Mouse (Mus musculus) liver, embryonic 14.5 days (tissue): ENCODE measurements around the gene Crp. TPM values are rescaled to one million over a fixed set of nuclear protein-coding genes. Genes with fewer than 3 reads are reported as not detected.

Experiments used
- ATAC-seq: fragments of 200-750 bp; cut with Nextera tagmentation; 2 replicates; pipeline ENCODE4 v1.8.0; 2017; ENCODE audit warnings: moderate number of reproducible peaks, mild to moderate bottlenecking, moderate library complexity; ENCODE audit not compliant: insufficient read depth
- DNase-seq, 3 experiments: peaks; one replicate each; pipeline ENCODE4 v3.0.0-alpha.2; 2012 to 2013; ENCODE audit warnings: low read depth in 3 of 3, low spot score in 3 of 3
- H3K27ac ChIP-seq: fragments of 300-500 bp; sonication (generic); 2 replicates; pipeline ENCODE4 v1.5.1; 2014; ENCODE audit warnings: moderate library complexity, mild to moderate bottlenecking, control low read depth, inconsistent platforms
- H3K27me3 ChIP-seq: fragments of 300-500 bp; sonication (generic); 2 replicates; pipeline ENCODE4 v1.6.1; 2014; ENCODE audit warnings: mild to moderate bottlenecking, low read length, moderate library complexity; ENCODE audit not compliant: control insufficient read depth, insufficient read depth
- H3K36me3 ChIP-seq: fragments of 300-500 bp; sonication (generic); replicated peaks from 2 replicates; pipeline ENCODE4 v1.6.1; 2014; ENCODE audit warnings: low read depth; ENCODE audit not compliant: control insufficient read depth, insufficient read depth
- H3K4me1 ChIP-seq, 2 experiments: fragments of 200-500 bp in 1 of 2; fragments of 300-500 bp in 1 of 2; sonication (generic) in 1 of 2; replicated peaks; 2 replicates each; pipeline ENCODE4 v1.6.1; 2012 to 2014; ENCODE audit warnings: antibody characterized with exemption in 1 of 2, inconsistent platforms in 1 of 2, low read length in 1 of 2; ENCODE audit not compliant: control insufficient read depth in 2 of 2, insufficient read depth in 2 of 2
- H3K4me2 ChIP-seq: fragments of 300-500 bp; sonication (generic); 2 replicates; pipeline ENCODE4 v1.6.1; 2014; ENCODE audit warnings: low read depth, mild to moderate bottlenecking, control low read depth, moderate library complexity
- H3K4me3 ChIP-seq, 2 experiments: fragments of 200-500 bp in 1 of 2; fragments of 300-500 bp in 1 of 2; sonication (generic) in 1 of 2; 2 replicates each; pipeline ENCODE4 v1.5.1; 2012 to 2014; ENCODE audit warnings: low read depth in 2 of 2, low read length in 2 of 2, mild to moderate bottlenecking in 2 of 2, control low read depth in 1 of 2, inconsistent platforms in 1 of 2, moderate library complexity in 1 of 2; ENCODE audit not compliant: insufficient read depth in 1 of 2
- H3K9ac ChIP-seq: fragments of 300-500 bp; sonication (generic); replicated peaks from 2 replicates; pipeline ENCODE4 v1.6.1; 2014; ENCODE audit warnings: mild to moderate bottlenecking, control low read depth, moderate library complexity
- H3K9me3 ChIP-seq: fragments of 300-500 bp; sonication (generic); 2 replicates; pipeline ENCODE4 v1.6.1; 2016; ENCODE audit warnings: low read length, mixed read lengths; ENCODE audit not compliant: control insufficient read depth
- CTCF ChIP-seq: IDR thresholded peaks from 2 replicates; pipeline ENCODE4 v1.5.1; 2016; ENCODE audit warnings: antibody characterized with exemption, low read depth, control low read depth
- EP300 ChIP-seq: IDR thresholded peaks from 2 replicates; pipeline ENCODE4 v1.6.1; 2016; ENCODE audit warnings: antibody characterized with exemption, low read depth
- WGBS: fragments of 180-500 bp; shearing (Covaris S2); extraction: QIAGEN DNeasy Blood & Tissue Kit; methylation state at CpG from one replicate; pipeline ENCODE4 v1.1.7; 2014; ENCODE audit not compliant: insufficient replicate concordance; 5-methylcytosine and 5-hydroxymethylcytosine counted together
- polyA plus RNA-seq, 2 experiments: library from polyadenylated mRNA; depleted of rRNA in 1 of 2; stranded (reverse) in 1 of 2; unstranded in 1 of 2; fragments of >200 nt; fragmentation: Nextera tagmentation in 1 of 2; extraction: Ambion mirVana in 1 of 2; gene quantifications; 2 replicates each; pipeline versions ENCODE4 v1.2.1 to v1.2.3; 2012 to 2014

Gene Crp
- polyA plus RNA-seq, 2 experiments, result 10.8 to 39.0 TPM

DNA sequence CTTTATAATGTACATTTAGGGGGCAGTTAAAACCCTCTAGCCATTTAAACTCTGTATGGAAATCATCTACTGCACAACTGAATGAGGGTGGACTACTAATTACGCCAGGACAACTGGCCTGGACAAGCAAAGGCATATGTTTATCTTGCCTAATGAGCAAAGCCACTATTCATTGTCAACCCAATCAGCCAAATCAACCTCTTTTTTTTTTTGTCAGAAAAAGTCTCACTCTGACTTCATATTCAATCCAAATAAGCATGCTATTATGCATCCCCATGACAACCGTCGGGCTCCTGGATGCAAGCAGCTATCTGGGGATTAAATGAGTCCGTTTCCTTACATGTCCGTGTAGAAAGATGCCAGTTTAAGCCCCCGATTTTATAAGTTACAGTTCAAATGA lies 30.3 kb upstream of the Crp start:
- DNase-seq, result no peak
- WGBS, result 64% methylated on average over 6 of the region's 6 CpGs
- no peak for ATAC-seq

DNA sequence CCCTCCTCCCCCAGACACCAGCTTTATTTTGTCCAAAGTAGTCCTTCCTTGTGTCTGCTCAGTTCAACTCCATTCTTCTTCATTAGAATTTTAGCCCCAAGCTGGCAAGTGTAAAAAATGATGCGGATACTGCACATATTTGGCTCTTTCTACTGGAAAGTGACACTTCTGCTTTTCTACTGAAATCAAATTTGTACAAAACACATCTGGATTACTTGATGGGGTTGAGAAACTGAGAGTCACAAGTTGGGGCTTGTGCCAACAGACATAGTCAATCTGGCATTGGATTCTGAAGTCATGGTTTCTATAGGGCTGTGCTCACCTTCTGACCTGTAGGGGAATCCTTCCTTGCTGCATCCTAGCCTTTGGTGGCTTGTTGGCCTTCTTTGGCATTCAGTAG lies 27.1 kb upstream of the Crp start:
- H3K4me1 ChIP-seq, result no peaks in the 10 kb centered on the region
- H3K4me3 ChIP-seq, result no peak overlapping the region
- TF ChIP-seq EP300 (no peak), CTCF (no peak)
- no peaks in the 10 kb centered on the region for H3K27me3 ChIP-seq
- no peak overlapping the region for H3K9ac ChIP-seq
- no peaks in the 10 kb centered on the region for H3K9me3 ChIP-seq
- no peaks in the 10 kb centered on the region for H3K36me3 ChIP-seq
- ATAC-seq, result no peak
- H3K27ac ChIP-seq, result no peak overlapping the region
- no peak overlapping the region for H3K4me2 ChIP-seq
- DNase-seq, result no peak
- 69% methylated on average over 1 of the region's 1 CpGs for WGBS

More for the DNA sequence above, 30.3 kb upstream of the Crp start:
- H3K27ac ChIP-seq, result no peak overlapping the region
- no peak overlapping the region for H3K4me2 ChIP-seq
- H3K27me3 ChIP-seq, result no peaks in the 10 kb centered on the region
- H3K36me3 ChIP-seq, result no peaks in the 10 kb centered on the region
- TF ChIP-seq CTCF (no peak), EP300 (no peak)
- H3K4me1 ChIP-seq, result no peaks in the 10 kb centered on the region
- H3K4me3 ChIP-seq, result no peak overlapping the region
- no peaks in the 10 kb centered on the region for H3K9me3 ChIP-seq
- no peak overlapping the region for H3K9ac ChIP-seq

DNA sequence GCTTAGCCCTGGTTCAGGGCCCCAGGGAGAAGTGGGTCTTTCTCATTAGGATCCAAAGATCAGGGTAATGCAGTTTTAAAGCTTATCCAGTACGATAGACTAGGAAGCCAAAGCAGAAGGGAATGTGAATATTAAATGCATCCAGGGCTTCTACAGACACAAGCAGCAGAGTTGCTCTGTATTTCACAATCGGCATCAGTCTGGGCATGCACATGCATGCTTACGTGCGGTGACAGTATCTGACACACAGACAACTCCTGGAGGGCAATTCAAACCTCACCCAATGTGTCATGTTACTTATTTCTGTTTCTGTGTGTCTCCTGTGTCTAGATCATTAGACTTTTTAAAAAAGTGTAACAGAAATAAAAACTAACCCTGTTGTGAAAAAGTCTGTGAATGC lies 17.1 kb upstream of the Crp start:
- no peaks in the 10 kb centered on the region for H3K36me3 ChIP-seq
- TF ChIP-seq CTCF (no peak), EP300 (no peak)
- no peak overlapping the region for H3K27ac ChIP-seq
- WGBS, result 71% methylated on average over 4 of the region's 4 CpGs
- H3K9ac ChIP-seq, result no peak overlapping the region
- H3K4me1 ChIP-seq, result no peaks in the 10 kb centered on the region
- no peak for ATAC-seq
- H3K27me3 ChIP-seq, result no peaks in the 10 kb centered on the region
- no peak for DNase-seq
- no peaks in the 10 kb centered on the region for H3K9me3 ChIP-seq
- no peak overlapping the region for H3K4me2 ChIP-seq
- H3K4me3 ChIP-seq, result no peak overlapping the region

DNA sequence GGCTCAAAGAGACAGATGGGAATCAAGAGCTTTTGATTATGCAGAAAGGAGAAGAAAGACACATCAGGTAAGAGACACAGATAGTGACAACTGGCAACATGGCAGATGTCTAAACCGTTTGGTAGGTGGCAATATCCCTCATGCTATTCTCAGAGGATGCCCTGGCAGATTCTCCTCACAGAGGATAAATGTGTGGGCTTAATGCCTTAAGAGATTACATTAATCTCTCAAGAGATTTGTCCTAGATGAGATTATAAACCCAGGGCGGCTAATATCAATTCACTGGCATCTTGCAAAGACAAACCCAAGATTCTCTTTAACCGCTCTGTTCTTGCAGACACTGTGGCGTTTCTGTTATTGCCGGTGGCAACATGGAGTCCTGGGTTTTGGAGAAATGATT lies 14.3 kb upstream of the Crp start:
- Histone ChIP-seq H3K4me2 (no peak overlapping the region), H3K4me3 (no peak overlapping the region), H3K4me1 (no peaks in the 10 kb centered on the region), H3K36me3 (no peaks in the 10 kb centered on the region), H3K9me3 (no peaks in the 10 kb centered on the region), H3K27me3 (no peaks in the 10 kb centered on the region), H3K27ac (no peak overlapping the region), H3K9ac (no peak overlapping the region)
- ATAC-seq (no peak), DNase-seq (no peak)
- no peak for TF ChIP-seq EP300
- TF ChIP-seq CTCF, result no peak
- WGBS, result 70% methylated on average over 5 of the region's 5 CpGs

DNA sequence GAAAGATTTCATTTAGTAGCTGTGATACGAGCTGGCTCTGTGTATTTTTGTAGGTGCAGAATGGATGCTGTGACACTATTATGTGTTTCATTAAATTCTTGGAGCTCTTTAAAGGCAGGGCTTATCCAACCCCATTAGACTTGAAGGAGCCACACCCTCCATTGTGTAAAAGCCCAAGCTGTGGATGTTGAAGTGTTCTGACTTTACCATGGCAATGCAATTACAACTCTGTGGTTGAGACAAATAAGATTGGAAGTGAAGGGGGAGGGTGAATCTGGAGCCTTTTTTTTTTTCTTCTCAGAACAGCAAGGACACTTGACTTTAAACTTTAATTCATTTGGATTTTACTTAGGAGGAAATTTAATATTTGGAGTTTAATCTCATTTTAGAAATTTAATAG lies 13.9 kb upstream of the Crp start:
- WGBS, result 51% methylated on average over 1 of the region's 1 CpGs
- Histone ChIP-seq H3K9me3 (no peaks in the 10 kb centered on the region), H3K4me1 (no peaks in the 10 kb centered on the region), H3K4me2 (no peak overlapping the region), H3K36me3 (no peaks in the 10 kb centered on the region), H3K9ac (no peak overlapping the region), H3K4me3 (no peak overlapping the region), H3K27ac (no peak overlapping the region), H3K27me3 (no peaks in the 10 kb centered on the region)
- TF ChIP-seq EP300 (no peak), CTCF (no peak)
- ATAC-seq (no peak), DNase-seq (no peak)

DNA sequence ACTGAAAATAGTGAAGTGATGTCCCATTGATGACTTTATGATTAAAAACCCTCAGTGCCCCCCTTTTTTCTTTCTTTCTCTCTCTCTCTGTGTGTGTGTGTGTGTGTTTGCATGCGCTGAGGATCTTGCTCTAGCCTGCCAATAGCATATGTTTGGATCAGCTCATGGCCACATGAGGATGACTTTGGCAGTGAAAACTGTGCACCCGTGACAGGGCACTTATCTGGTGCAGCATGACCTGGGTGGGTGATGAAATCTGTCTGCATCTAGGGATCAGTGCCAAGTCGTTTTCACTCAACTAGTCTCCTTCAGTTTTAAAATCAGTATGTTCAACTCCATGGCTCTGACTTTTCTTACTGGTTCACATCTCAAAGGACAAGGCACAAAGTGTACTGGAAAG lies 12.7 kb upstream of the Crp start:
- no peak for TF ChIP-seq CTCF
- no peak for TF ChIP-seq EP300
- Histone ChIP-seq H3K27ac (no peak overlapping the region), H3K36me3 (no peaks in the 10 kb centered on the region), H3K27me3 (no peaks in the 10 kb centered on the region), H3K4me3 (no peak overlapping the region), H3K9ac (no peak overlapping the region), H3K9me3 (no peaks in the 10 kb centered on the region), H3K4me2 (no peak overlapping the region), H3K4me1 (no peaks in the 10 kb centered on the region)
- ATAC-seq, result no peak
- 51% methylated on average over 3 of the region's 3 CpGs for WGBS
- no peak for DNase-seq
